Mouse (Mus musculus): ENCODE measurements around the gene Hmx3.

Gene Hmx3

GRCm38 (mm10) chr7:131556541-131557271 is 14.0 kb downstream of the Hmx3 start:
- DNase-seq (ENCODE audit: low spot score in 2 of 2), result no peak

- no peak for DNase-seq (ENCODE audit: low spot score in 2 of 2)
These were observed 15.1 kb downstream of the Hmx3 start for GRCm38 (mm10) chr7:131557751-131558150.

GRCm38 (mm10) chr7:131559986-131560696 is 17.5 kb downstream of the Hmx3 start, which contains the start of gene Bub3:
Bub3 (plus strand) TSS chr7:131560222.
- peak; percentile 94 to 95 for DNase-seq (ENCODE audit: low spot score in 2 of 2)

GRCm38 (mm10) chr7:131560697-131561042 is 18.0 kb downstream of the Hmx3 start:
- no peak for DNase-seq (ENCODE audit: low spot score in 2 of 2)

GRCm38 (mm10) chr7:131575246-131575645 is 32.6 kb downstream of the Hmx3 start:
- DNase-seq (ENCODE audit: low spot score in 2 of 2), result no peak

- no peak for DNase-seq (ENCODE audit: low spot score in 2 of 2)
These were observed 39.5 kb downstream of the Hmx3 start for GRCm38 (mm10) chr7:131582178-131582577.

- DNase-seq (ENCODE audit: low spot score in 2 of 2), result no peak
These were observed 42.9 kb downstream of the Hmx3 start for GRCm38 (mm10) chr7:131585551-131585950.
